Mouse (Mus musculus): ENCODE data around the gene Olfr535.

GRCm38 (mm10) chr7:140483916-140484315 is at the start of gene Olfr535:
- TF ChIP-seq CTCF (IDR thresholded peaks at IDR 0.05; ENCODE audit: control insufficient read depth, insufficient read depth, low read length) (no peak), POLR2A (IDR thresholded peaks at IDR 0.05; ENCODE audit: borderline replicate concordance, control insufficient read depth, low read depth, low read length) (no peak)

All from bone marrow, adult 2 months (tissue).